Mouse (Mus musculus) neutrophil, adult 5-6 weeks (primary cell): ENCODE data around the gene Jund. TPM values are rescaled to one million over a fixed set of nuclear protein-coding genes. Genes with fewer than 3 reads are reported as not detected.

Experiments used
- ATAC-seq: fragments of 151-379, 151-347 bp; 2 replicates; pipeline ENCODE4 v1.8.0; 2017; ENCODE audit warnings: mild to moderate bottlenecking, moderate TSS enrichment; ENCODE audit not compliant: insufficient number of reproducible peaks, poor library complexity, low FRiP score, severe bottlenecking; ENCODE audit errors: extremely low read depth
- total RNA-seq: library from RNA; stranded (forward); fragments of 200-1000 nt; gene quantifications from 2 replicates; pipeline ENCODE4 v1.2.3, GENCODE M21; 2017

The Jund gene
- total RNA-seq, 1 experiment from 2014 or later, result 316 TPM

- ATAC-seq, result no peak
Observed at GRCm38 (mm10) chr8:70696019-70696885, 2.5 kb upstream of the Jund start.

- ATAC-seq, result no peak
Observed at GRCm38 (mm10) chr8:70696946-70697345, 1.8 kb upstream of the Jund start.

DNA sequence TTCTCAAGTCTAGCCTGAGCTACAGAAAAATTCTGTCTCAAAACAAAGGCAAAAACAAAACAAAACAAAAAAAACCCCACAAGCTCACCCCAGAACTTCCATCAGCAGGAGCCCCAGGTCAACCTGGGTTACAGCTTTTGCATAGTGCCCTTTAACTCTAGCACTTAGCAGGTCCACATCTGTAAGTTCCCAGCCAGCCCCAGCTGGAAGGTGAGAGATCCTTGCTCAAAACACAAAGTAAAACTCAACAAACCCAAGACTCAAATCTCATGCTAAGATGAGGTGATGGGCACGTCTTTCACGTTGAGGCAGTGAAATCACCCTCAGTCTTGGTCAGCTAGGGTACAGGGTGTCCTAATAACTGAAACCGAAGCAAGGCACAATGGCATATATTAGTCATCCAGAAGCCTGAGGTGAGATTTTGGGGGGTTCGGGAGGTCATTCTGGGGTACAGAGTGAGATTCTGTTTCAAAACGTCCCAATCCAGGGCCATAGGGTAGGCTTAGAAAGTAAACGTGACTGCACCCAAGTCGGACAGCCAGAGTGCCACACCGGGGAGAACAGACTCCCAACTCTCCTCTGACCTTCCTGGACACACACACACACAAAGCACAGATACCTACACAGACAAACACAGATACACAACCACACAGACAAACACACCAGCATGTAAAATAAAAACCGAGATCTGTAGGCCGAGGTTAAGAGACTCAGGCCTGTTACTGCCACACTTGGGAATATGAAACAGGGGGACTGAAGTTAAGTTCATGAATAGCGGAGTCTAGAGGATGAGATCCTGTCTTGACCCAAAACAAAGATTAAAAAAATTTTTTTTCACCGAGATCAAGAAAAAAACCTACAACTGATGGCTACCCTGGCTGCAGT lies 1.1 kb upstream of the Jund start:
- no peak for ATAC-seq

GRCm38 (mm10) chr8:70699116-70699833 lies 526 bp downstream of the Jund start:
- ATAC-seq, result no peak

DNA sequence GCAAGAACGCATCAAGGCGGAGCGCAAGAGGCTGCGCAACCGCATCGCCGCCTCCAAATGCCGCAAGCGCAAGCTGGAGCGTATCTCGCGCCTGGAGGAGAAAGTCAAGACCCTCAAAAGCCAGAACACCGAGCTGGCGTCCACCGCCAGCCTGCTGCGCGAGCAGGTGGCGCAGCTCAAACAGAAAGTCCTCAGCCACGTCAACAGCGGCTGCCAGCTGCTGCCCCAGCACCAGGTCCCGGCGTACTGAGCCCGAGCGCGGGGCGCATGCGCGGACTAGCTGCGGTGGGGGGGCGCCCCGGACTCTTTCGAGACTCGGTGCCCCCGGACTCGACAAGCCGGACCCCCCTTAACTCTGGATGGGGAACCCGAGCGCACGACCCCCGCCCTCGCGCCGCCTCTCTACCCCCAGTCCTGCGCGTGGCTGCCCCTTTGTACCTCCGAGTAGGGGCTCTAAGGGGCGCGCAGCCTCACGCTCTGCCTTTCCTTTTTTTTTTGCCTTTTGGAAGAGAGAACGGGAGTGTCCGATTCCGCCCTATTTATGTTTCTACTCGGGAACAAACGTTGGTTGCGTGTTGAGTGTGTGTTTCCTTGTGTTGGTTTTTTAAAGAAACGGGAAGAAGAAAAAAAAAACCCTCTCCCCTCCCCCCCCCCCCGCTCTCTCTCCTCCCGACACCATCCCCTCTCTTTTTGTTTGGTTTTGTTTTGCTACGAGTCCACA lies 1.2 kb downstream of the Jund start:
- ATAC-seq, result no peak

DNA sequence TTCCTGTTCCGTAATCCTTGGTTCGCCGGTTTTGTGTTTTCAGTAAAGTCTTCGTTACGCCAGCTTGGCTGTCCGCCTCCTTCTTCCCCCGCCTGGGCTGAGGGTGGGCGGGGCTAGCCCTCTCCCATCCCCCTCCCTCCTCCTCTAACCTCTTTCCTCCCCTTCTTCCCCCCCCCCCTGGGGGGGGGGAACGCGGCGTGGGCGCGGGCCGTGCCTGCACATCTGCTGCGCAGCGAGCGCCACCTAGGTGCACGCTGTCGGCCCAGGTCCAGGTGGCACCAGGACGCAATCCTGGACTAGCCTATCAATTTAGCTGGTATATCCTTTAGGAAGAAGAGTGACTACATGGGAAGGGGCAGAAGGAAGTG lies 1.8 kb downstream of the Jund start:
- peak; percentile 21 for ATAC-seq

GRCm38 (mm10) chr8:70701048-70701981 lies 2.6 kb downstream of the Jund start:
- no peak for ATAC-seq

DNA sequence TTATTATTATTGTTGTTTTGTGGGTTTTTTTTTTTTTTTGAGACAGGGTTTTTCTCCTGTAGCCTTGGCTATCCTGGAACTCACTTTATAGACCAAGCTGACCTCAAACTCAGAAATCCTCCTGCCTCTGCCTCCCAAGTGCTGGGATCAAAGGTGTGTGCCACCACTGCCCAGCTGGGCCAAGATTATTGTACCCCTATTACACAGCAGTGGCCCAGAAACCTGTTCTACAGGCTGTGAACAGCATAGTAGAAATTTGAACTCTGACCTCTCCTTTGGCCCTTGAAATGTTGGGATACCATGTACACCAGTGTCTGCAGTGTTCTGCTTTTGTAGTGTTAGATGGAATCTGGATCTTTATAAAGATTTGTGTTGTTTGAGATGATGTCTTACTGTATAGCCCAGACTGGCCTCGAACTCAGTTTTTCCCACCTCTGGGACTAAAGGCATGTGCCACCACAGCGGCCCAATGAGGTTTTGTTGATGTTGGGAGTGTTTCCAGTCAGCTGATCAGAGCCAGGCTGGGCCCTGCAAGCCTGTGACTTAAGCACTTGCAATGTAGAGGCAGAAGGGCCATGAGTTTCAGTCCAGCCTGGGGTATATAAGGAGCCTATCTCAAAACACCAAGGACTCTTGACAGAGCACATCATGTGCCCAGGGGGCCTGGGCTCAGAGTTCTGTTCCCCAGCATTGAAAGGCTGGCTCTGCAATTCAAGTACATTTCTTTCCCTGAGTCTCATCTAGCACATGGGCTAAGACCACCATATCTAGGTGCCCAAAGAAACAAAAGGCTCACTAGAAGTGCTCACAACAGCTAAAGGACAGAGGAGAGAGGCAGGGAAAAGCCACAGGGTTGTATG lies 3.5 kb downstream of the Jund start:
- no peak for ATAC-seq

GRCm38 (mm10) chr8:70702842-70703182 lies 4.1 kb downstream of the Jund start:
- ATAC-seq, result no peak

DNA sequence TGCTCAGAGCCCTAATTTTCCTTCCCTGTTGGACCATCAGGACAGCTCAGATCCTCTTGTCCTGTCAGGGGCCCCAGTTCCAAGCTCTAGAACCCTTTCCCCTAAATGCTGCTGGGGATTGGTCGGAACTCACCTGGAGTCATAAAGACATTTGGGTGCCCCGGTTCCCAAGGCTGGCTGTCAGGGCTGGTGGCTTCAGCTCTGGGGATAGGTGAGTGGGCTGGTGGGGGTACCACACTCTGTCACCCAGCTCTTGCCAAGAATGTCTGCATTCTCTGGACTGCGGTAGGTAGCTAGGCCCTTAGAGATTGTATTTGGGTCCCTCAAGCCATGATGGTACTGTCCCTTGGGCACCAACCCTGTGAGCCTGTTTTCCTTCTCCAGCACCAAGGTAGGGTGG lies 4.5 kb downstream of the Jund start, which contains the start of gene Iqcn:
Gene Iqcn (plus strand): TSS at position 171 of the 400 bp plus-strand sequence.
- no peak for ATAC-seq

DNA sequence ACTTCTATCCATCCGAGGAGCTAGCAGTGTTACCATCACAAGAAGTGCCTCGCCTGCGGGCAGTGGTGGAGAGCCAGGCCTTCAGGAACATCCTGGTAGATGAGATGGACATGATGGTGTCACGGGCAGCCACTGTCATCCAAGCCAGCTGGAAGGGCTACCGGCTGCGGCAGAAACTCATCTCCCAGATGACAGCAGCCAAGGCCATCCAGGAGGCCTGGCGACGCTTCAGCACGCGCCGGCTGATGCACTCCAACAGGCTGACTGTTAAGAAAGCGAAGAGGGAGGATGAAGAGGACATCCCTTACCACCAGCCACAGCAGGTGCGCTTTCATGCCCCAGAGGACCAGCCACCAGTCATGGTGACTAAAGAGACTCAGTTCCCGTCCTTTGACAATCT lies 9.5 kb downstream of the Jund start:
- no peak for ATAC-seq

- ATAC-seq, result no peak
Observed at GRCm38 (mm10) chr8:70709794-70710193, 11.0 kb downstream of the Jund start.

DNA sequence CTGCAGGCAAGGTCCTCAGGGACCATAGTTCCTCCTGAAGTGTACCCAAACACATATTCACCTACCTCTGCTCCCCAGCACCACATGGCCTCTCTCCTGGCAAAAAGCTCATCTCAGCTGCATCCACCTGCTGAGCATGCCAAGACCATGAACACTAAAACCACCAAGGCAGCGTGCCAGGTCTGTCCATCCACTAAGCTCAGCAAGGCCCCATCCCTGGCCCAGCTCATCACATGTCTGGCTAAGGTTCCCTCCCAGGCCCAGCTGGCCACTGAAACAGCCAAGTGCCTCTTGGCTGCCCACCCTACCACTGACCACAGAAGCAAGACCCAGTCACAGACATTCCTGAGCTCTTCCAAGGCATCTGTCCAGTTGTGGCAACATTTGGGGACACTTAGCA lies 11.5 kb downstream of the Jund start:
- no peak for ATAC-seq

- ATAC-seq, result no peak
Observed at GRCm38 (mm10) chr8:70711041-70711440, 12.3 kb downstream of the Jund start.

DNA sequence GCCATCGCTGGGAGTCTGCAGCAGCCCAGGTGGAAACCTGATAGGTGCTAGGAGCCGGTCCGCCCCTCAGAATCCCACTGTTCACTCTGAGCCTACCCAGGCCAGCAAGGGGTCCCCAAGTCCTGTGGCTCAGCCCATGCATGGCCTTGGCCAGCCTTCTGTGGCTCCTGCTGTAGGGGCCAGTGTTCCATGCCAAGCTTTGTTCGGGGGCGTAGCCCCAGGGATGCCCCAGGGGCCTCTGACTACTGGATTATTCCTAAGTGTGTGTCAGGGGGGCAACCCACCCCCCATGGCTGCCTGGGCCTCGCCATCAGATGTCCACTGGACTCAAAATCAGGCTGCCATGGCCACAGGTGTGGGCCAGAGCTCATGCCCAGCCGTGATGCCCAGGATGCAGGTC lies 15.2 kb downstream of the Jund start:
- ATAC-seq, result no peak

GRCm38 (mm10) chr8:70715086-70715485 lies 16.3 kb downstream of the Jund start:
- ATAC-seq, result no peak
